Mouse (Mus musculus) left cerebral cortex, postnatal 25 days (tissue): ENCODE measurements around the gene Catsperg1. TPM values are rescaled to one million over a fixed set of nuclear protein-coding genes. Genes with fewer than 3 reads are reported as not detected.
"Not testable (repeated sequence)": the region's sequence is repeated elsewhere in the genome, so short reads cannot be mapped to it uniquely, and the experiment has no call there.

ENCODE experiments used
- DNase-seq, 2 experiments: peaks; one replicate each; pipeline ENCODE4 v3.0.0; 2022; ENCODE audit warnings: low spot score in 2 of 2, mixed read lengths in 1 of 2
- intact Hi-C: fragments of 180-260 bp; cut with DNase I; formaldehyde crosslinking; loops from one replicate; pipeline ENCODE4 v1.15.1; 2025
- total RNA-seq, 2 experiments: library from RNA; stranded (reverse); gene quantifications; 2 replicates each; pipeline ENCODE4 v1.2.3; 2021

The Catsperg1 gene
- total RNA-seq, 2 experiments from 2014 or later: 0.76 to 0.99 TPM

- DNase-seq: no peak
- intact Hi-C loops: no loop called here
These were observed 62.3 kb downstream of the Catsperg1 start for GRCm38 (mm10) chr7:29151486-29151885.

- DNase-seq: no peak
- intact Hi-C loops: no loop called here
These were observed 65.1 kb downstream of the Catsperg1 start for GRCm38 (mm10) chr7:29148771-29149170.

- DNase-seq: no peak
These were observed 67.0 kb downstream of the Catsperg1 start for GRCm38 (mm10) chr7:29146625-29147367.

GRCm38 (mm10) chr7:29144006-29144405, 69.8 kb downstream of the Catsperg1 start:
- intact Hi-C loops: no loop called here
- no peak for DNase-seq

More at GRCm38 (mm10) chr7:29146625-29147367, 67.0 kb downstream of the Catsperg1 start:
- intact Hi-C loops: no loop called here

GRCm38 (mm10) chr7:29141416-29141815, 72.4 kb downstream of the Catsperg1 start:
- intact Hi-C loops: no loop called here
- DNase-seq: no peak

GRCm38 (mm10) chr7:29139237-29139636, 74.6 kb downstream of the Catsperg1 start:
- intact Hi-C loops, DNase-seq: not testable (repeated sequence)

GRCm38 (mm10) chr7:29137429-29137828, 76.4 kb downstream of the Catsperg1 start:
- no peak for DNase-seq
- intact Hi-C loops: no loop called here

GRCm38 (mm10) chr7:29134693-29135386, 79.0 kb downstream of the Catsperg1 start, which contains the start of gene Rasgrp4:
TSS of gene Rasgrp4 (plus strand) at chr7:29134851.
- intact Hi-C loops: no loop called here
- no peak for DNase-seq

GRCm38 (mm10) chr7:29134230-29134629, 79.6 kb downstream of the Catsperg1 start:
- intact Hi-C loops: no loop called here
- DNase-seq: no peak

Other genes with a start within 250 kb of the Catsperg1 start
- gene Eif3k, start 232.2 kb downstream of the Catsperg1 start, total RNA-seq: 100 to 1,000 TPM; 175 to 185 TPM
- 1 to 10 TPM; 1.7 to 1.8 TPM for gene Map4k1, start 232.0 kb downstream of the Catsperg1 start, total RNA-seq
- gene Ryr1, start 88.9 kb downstream of the Catsperg1 start, total RNA-seq: 1 to 10 TPM; 4.7 to 8.9 TPM
- 1 to 10 TPM; 1.1 to 1.8 TPM for gene Rasgrp4, start 79.2 kb downstream of the Catsperg1 start, total RNA-seq
- gene Fam98c, start 57.8 kb downstream of the Catsperg1 start, total RNA-seq: 10 to 100 TPM; 35.9 to 40.6 TPM
- gene Ggn, start 43.8 kb downstream of the Catsperg1 start, total RNA-seq: 1 to 10 TPM; 1.0 to 1.1 TPM
- gene Spred3, start 43.6 kb downstream of the Catsperg1 start, total RNA-seq: 10 to 100 TPM; 52.3 to 57.9 TPM
- gene Psmd8, start 33.3 kb downstream of the Catsperg1 start, total RNA-seq: 100 to 1,000 TPM; 137 to 145 TPM
- gene Kcnk6, start 18.5 kb upstream of the Catsperg1 start, total RNA-seq: 1 to 10 TPM; 2.2 to 3.2 TPM
- gene Yif1b, start 24.3 kb upstream of the Catsperg1 start, total RNA-seq: 10 to 100 TPM; 48.5 to 52.0 TPM
- not detected for gene 2200002D01Rik, start 34.4 kb upstream of the Catsperg1 start, total RNA-seq
- gene Spint2, start 67.9 kb upstream of the Catsperg1 start, total RNA-seq: 10 to 100 TPM; 21.1 to 24.4 TPM
- 10 to 100 TPM; 13.6 to 14.2 TPM for gene Ppp1r14a, start 75.3 kb upstream of the Catsperg1 start, total RNA-seq
- gene Dpf1, start 89.9 kb upstream of the Catsperg1 start, total RNA-seq: 100 to 1,000 TPM; 110 to 115 TPM